Mouse (Mus musculus) gastrocnemius, adult 8-10 months (tissue): ENCODE measurements around the gene Rpl7a. TPM values are rescaled to one million over a fixed set of nuclear protein-coding genes. Genes with fewer than 3 reads are reported as not detected.

ENCODE experiments used
- DNase-seq, 2 experiments: peaks; one replicate each; pipeline ENCODE4 v3.0.0; 2022; ENCODE audit warnings: low spot score in 2 of 2
- total RNA-seq, 4 experiments: library from RNA; stranded (reverse); gene quantifications; 2 replicates each; pipeline ENCODE4 v1.2.4; 2022

Rpl7a gene
- total RNA-seq, 4 experiments from 2014 or later, result 250 to 326 (median 272) TPM

DNA sequence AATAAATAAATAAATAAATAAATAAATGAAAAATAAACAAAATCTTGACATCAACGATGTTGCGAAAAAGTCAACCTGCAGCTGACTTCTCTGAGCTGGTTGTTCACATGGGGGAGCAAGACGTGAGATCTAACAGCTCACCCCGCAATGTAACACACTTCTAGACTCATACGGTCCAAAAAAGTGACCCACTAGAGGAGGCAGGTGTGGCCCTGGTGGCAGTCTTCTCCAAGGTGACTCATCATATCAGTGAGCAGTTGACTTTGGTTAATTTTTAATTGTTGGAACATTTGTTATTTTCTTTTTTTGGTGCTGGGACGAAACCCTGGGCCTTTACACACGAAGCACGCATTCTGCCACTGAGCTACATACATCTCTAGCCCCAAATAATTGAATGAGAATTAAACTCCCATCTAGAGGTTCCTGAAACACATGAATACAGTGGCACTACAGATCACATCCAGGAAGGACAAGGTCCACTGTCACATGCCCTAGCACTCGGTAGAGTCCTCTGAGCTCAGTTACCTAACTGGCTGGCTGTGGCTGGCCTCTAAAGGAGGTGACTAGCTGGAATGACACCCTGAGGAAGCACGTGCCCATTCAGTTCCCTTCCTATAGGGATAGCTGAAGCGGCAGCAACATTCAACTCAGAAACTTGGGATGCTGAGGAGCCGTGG, 46.4 kb downstream of the Rpl7a start:
- DNase-seq, result no peak

DNA sequence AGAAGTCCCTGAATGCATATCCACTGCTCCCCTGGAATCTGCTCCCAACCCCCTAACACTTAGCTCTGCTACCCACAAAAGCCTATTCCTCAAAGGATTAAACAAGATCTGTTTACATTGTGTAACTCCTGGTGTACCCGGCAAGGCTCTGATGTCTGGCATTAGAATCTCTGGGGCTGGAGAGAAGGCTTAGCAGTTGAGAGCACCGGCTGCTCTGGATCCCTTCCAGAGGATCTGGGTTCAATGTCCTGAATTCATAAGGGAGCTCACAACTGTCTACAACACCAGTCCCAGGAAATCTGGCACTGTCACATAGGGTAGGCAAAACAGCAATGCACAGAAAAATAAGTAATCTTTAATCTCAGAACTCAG, 46.9 kb downstream of the Rpl7a start:
- DNase-seq, result no peak

- DNase-seq, result no peak
Measured at GRCm38 (mm10) chr2:26960756-26961155, 50.2 kb downstream of the Rpl7a start.

Other genes starting within 250 kb of the Rpl7a start
- gene Lcn4, start 239.5 kb upstream of the Rpl7a start, total RNA-seq, result not detected
- gene Abo, start 45.8 kb upstream of the Rpl7a start, total RNA-seq, result not detected
- 10 to 100 TPM in 3 of 4 experiments, 1 to 10 TPM in 1; 9.5 to 12.1 (median 11.6) TPM for gene Surf6, start 7.9 kb upstream of the Rpl7a start, total RNA-seq
- gene Med22, start 87 bp upstream of the Rpl7a start, total RNA-seq, result 10 to 100 TPM; 13.9 to 18.2 (median 14.5) TPM
- 10 to 100 TPM in 3 of 4 experiments, 1 to 10 TPM in 1; 9.5 to 14.7 (median 13.0) TPM for gene Surf2, start 5.6 kb downstream of the Rpl7a start, total RNA-seq
- 10 to 100 TPM; 36.3 to 50.3 (median 43.0) TPM for gene Surf1, start 5.8 kb downstream of the Rpl7a start, total RNA-seq
- 10 to 100 TPM; 76.1 to 81.4 (median 79.4) TPM for gene Surf4, start 23.2 kb downstream of the Rpl7a start, total RNA-seq
- not detected for gene Stkld1, start 23.3 kb downstream of the Rpl7a start, total RNA-seq
- gene Rexo4, start 53.6 kb downstream of the Rpl7a start, total RNA-seq, result 10 to 100 TPM; 11.0 to 15.8 (median 14.4) TPM
- gene Adamts13, start 62.7 kb downstream of the Rpl7a start, total RNA-seq, result not detected
- 10 to 100 TPM; 38.2 to 45.6 (median 39.4) TPM for gene Cacfd1, start 99.2 kb downstream of the Rpl7a start, total RNA-seq
- under 1 TPM in 1 of 4 experiments, not detected in 3; 0.15 TPM for gene Slc2a6, start 117.2 kb downstream of the Rpl7a start, total RNA-seq
- under 1 TPM in 1 of 4 experiments, not detected in 3; 0.48 TPM for gene Mymk, start 161.4 kb downstream of the Rpl7a start, total RNA-seq
- gene Adamtsl2, start 168.6 kb downstream of the Rpl7a start, total RNA-seq, result 1 to 10 TPM in 3 of 4 experiments, under 1 TPM in 1; 0.99 to 2.2 (median 1.5) TPM
- gene Fam163b, start 231.7 kb downstream of the Rpl7a start, total RNA-seq, result under 1 TPM in 1 of 4 experiments, not detected in 3; 0.08 TPM